Mouse (Mus musculus) kidney, adult 2 months (tissue): ENCODE results near the gene Slc22a23. TPM values are rescaled to one million over a fixed set of nuclear protein-coding genes. Genes with fewer than 3 reads are reported as not detected.

Experiments
- DNase-seq: peaks from one replicate; pipeline ENCODE4 v3.0.0; 2021
- H3K27ac ChIP-seq: fragments of 200-500 bp; 2 replicates; pipeline ENCODE4 v1.5.1; 2012; ENCODE audit warnings: low read depth, low read length, control low read depth, inconsistent platforms; ENCODE audit not compliant: insufficient read depth
- H3K27me3 ChIP-seq: fragments of 200-500 bp; replicated peaks from 2 replicates; pipeline ENCODE4 v1.6.1; 2012; ENCODE audit warnings: mild to moderate bottlenecking, moderate library complexity, low read length, inconsistent platforms; ENCODE audit not compliant: control insufficient read depth, insufficient read depth
- H3K36me3 ChIP-seq: fragments of 200-500 bp; 2 replicates; pipeline ENCODE4 v1.6.1; 2012; ENCODE audit warnings: mild to moderate bottlenecking, moderate library complexity, low read length, inconsistent platforms; ENCODE audit not compliant: control insufficient read depth, insufficient read depth
- H3K4me1 ChIP-seq: fragments of 200-500 bp; 2 replicates; pipeline ENCODE4 v1.6.1; 2011; ENCODE audit warnings: low read length; ENCODE audit not compliant: control insufficient read depth, insufficient read depth
- H3K4me3 ChIP-seq: fragments of 200-500 bp; 2 replicates; pipeline ENCODE4 v1.5.1; 2011; ENCODE audit warnings: mild to moderate bottlenecking, low read depth, low read length, control low read depth; ENCODE audit not compliant: insufficient read depth
- CTCF ChIP-seq: fragments of 200-500 bp; conservative IDR thresholded peaks from 2 replicates; pipeline ENCODE4 v1.5.1; 2011; ENCODE audit warnings: low read depth, mild to moderate bottlenecking, control low read depth, low read length, moderate library complexity, mixed read lengths; ENCODE audit not compliant: insufficient read depth, insufficient read length
- POLR2A ChIP-seq: fragments of 200-500 bp; IDR thresholded peaks from one replicate; pipeline ENCODE4 v1.6.1; 2011; ENCODE audit warnings: low read depth, low read length, control low read depth
- WGBS: fragments of 180-500 bp; shearing (Covaris S2); methylation state at CpG from one replicate; pipeline ENCODE4 v1.1.7; 2018; 5-methylcytosine and 5-hydroxymethylcytosine counted together
- polyA plus RNA-seq: library from polyadenylated mRNA; depleted of rRNA; stranded (reverse); fragments of >200 nt; gene quantifications from 2 replicates; pipeline ENCODE4 v1.2.3, GENCODE M21; 2012

Slc22a23 gene
- polyA plus RNA-seq, 1 experiment = 76.1 TPM

GRCm38 (mm10) chr13:34351437-34351836 lies 6.5 kb upstream of the Slc22a23 start:
- no peak overlapping the region for H3K27ac ChIP-seq
- H3K4me3 ChIP-seq = no peak overlapping the region
- TF ChIP-seq CTCF (no peak), POLR2A (no peak)
- H3K36me3 ChIP-seq = no peaks in the 10 kb centered on the region
- H3K4me1 ChIP-seq = no peaks in the 10 kb centered on the region
- no peak for DNase-seq
- H3K27me3 ChIP-seq = no peaks in the 10 kb centered on the region

- Histone ChIP-seq H3K27ac (no peak overlapping the region), H3K36me3 (no peaks in the 10 kb centered on the region), H3K4me1 (no peaks in the 10 kb centered on the region), H3K27me3 (no peaks in the 10 kb centered on the region), H3K4me3 (no peak overlapping the region)
- TF ChIP-seq POLR2A = no peak
- TF ChIP-seq CTCF = no peak
- no peak for DNase-seq
- WGBS = 64% methylated on average over 7 of the region's 7 CpGs
Measured at GRCm38 (mm10) chr13:34347960-34348889, 3.2 kb upstream of the Slc22a23 start.

- H3K27ac ChIP-seq = no peak overlapping the region
- TF ChIP-seq CTCF (no peak), POLR2A (no peak)
- WGBS = 89% methylated on average over 4 of the region's 4 CpGs
Measured at GRCm38 (mm10) chr13:34346748-34347147, 1.8 kb upstream of the Slc22a23 start.

GRCm38 (mm10) chr13:34346238-34346637 lies 1.3 kb upstream of the Slc22a23 start:
- WGBS = 69% methylated on average over 7 of the region's 7 CpGs
- no peaks in the 10 kb centered on the region for H3K27me3 ChIP-seq
- no peaks in the 10 kb centered on the region for H3K4me1 ChIP-seq
- no peak for TF ChIP-seq CTCF
- H3K4me3 ChIP-seq = no peak overlapping the region
- no peak overlapping the region for H3K27ac ChIP-seq
- no peaks in the 10 kb centered on the region for H3K36me3 ChIP-seq
- no peak for DNase-seq

More at GRCm38 (mm10) chr13:34346748-34347147, 1.8 kb upstream of the Slc22a23 start:
- no peaks in the 10 kb centered on the region for H3K27me3 ChIP-seq
- no peaks in the 10 kb centered on the region for H3K4me1 ChIP-seq
- no peak overlapping the region for H3K4me3 ChIP-seq
- no peak for DNase-seq
- H3K36me3 ChIP-seq = no peaks in the 10 kb centered on the region

GRCm38 (mm10) chr13:34344376-34345127 lies 430 bp downstream of the Slc22a23 start:
- TF ChIP-seq CTCF = no peak
- no peak for TF ChIP-seq POLR2A
- H3K27ac ChIP-seq = peak overlapping the region; percentile 48
- DNase-seq = peak; percentile 39
- under 1% methylated on average over 93 of the region's 101 CpGs for WGBS
- no peaks in the 10 kb centered on the region for H3K36me3 ChIP-seq
- no peaks in the 10 kb centered on the region for H3K4me1 ChIP-seq
- peak overlapping the region; percentile 66 for H3K4me3 ChIP-seq
- no peaks in the 10 kb centered on the region for H3K27me3 ChIP-seq

GRCm38 (mm10) chr13:34343719-34344375 lies 1.1 kb downstream of the Slc22a23 start:
- WGBS = 4% methylated on average over 31 of the region's 31 CpGs
- DNase-seq = peak; percentile 26
- no peaks in the 10 kb centered on the region for H3K27me3 ChIP-seq
- no peaks in the 10 kb centered on the region for H3K36me3 ChIP-seq
- H3K4me3 ChIP-seq = peak overlapping the region; percentile 66
- no peak for TF ChIP-seq POLR2A
- no peak for TF ChIP-seq CTCF
- peak overlapping the region; percentile 48 for H3K27ac ChIP-seq
- no peaks in the 10 kb centered on the region for H3K4me1 ChIP-seq
